Mouse (Mus musculus): ENCODE measurements around the gene Tmem109.

Tmem109 gene

DNA sequence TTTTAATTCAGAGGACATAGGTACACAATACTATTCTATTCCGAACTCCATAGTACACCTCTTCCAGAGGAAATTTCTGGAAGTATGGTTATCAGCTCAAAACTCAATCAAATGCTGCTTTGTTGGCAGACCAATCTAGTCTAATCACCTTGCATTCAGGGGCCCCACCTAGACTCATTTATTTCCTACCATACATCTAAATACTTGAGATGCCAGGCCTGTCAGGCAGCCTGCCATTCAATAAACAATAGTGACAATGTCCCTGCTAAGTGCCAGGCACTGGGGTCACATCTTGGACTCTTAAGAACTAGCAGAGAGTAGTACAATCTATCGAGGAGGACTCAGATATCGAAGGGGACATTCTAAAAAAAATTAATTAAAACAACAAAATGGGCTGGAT, 10.4 kb upstream of the Tmem109 start:
- no peak for DNase-seq (ENCODE audit: low spot score)

DNA sequence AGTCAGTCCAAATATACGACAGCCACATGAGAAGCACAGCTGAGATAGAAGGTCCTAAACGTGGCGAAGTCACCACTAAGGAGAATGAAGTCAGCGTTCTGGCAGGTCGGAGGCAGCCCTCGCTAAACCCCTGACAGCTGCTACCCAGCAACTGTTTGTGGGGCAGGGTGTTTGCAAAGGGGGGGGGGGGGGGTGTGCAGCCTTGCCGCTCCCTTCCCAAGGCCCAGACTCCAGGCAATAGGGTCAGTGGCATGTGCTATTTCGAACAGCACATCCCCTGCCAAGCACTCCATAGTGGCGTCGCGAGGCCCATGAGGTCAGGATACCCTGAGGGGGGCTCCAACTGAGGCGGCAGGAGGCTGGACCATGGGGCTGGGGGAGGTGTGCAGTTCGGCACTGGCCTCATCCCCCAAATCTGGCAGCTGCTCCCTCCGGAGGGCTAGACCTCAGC, 801 bp downstream of the Tmem109 start:
- no peak for DNase-seq (ENCODE audit: low spot score)

DNA sequence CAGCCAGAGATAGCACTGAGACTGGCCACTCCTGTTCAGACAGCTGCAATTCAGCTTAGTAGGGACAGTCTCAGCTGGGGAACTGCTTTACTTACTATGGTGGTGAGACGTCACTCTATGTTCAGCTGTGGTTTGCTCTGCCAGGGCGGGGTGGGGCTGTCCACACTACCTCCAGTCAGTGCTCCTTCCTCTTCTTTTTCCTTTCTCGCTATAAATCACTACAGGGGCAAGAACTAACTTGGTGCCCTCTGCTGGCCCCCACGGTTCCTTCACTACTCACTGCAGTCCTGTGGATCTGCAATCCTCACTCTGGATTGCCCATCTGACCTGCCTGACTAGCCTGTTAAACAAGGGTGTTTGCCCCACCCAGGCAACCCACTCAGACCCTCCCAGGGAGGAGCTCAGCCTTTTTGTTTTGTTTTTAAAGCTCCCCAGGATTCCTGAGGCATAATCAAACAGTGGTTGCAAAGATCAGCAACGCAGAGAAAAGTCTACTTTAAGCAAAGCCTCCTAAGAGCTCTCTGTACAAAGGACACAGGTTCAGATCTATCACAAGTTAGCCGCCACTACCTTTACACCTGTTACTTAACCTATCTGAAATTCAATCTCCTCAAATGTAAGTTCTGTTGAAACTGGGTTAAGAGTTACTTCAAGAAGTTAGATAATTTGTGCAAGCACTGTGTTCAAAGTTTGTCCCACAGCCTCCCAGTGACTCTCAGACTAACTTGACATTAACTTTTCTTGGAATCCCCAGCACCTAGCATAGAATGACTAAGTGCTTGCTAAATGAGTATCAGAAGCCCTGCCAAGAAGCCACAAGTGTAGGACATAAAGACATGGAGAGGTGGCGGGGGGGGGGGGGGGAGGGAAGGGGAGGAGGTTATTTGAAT, 1.5 kb downstream of the Tmem109 start:
- DNase-seq (ENCODE audit: low spot score): peak; percentile 65

DNA sequence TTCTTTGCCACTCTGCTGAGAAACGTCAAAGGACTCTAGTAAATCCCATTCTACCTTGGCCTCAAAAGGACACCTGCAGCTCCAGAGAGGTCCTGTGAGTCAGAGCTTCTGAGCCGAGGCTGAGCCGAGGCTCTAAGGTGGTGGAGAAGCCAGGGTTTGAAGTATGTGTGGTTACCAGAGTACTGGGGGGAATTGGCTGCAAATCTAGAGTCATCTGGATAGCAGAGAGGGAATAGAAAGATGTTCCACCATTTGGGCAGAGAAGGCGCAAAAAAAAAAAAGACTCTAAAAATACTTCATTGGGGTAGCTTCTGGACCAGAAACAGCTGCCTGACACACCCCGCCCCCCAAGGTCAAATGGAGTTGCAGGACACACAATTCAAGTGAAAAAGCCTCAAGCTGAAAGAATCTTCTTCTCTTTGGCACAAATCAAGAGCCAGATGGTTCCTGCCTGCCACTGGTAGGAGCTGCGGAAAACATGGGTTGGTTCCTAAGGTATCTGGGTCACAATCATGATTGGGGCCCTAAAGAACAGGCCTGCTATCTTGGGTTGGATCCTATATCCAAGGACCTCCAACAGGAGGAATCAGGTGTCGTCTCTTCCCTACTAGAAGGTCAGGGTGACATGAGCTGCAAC, 3.5 kb downstream of the Tmem109 start:
- no peak for DNase-seq (ENCODE audit: low spot score)

DNA sequence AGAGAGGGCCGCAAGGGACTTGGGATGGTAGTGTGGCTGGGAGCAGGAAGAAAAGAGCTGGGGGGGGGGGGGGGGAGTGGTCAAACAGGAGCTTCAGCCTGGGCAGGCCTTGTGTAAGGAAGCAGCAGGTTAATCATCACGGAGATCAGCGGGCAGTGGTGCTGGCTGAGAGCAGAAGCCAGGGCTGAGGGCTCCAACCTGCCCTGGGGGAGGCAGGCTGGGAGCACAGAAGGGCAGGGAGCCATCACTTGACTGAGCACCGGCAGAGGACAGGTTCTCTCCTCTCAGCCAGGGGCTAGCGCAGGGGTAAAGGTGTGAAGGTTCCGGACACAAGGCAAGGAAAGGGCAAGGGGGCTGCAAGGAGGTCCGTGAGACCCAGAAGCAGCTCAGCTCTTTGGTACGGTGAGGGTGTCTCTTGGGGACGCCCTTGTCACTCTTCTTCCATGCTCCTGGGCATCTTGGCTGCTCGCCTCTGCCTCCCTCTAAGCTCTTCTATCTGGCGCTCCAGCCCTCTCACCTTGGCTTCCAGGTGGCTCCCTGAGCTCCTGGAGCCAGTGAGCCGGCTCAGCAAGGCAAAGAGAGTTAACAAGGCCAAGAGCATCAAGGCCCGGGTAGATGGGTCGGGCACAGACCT, 10.4 kb downstream of the Tmem109 start:
- DNase-seq (ENCODE audit: low spot score): no peak

DNA sequence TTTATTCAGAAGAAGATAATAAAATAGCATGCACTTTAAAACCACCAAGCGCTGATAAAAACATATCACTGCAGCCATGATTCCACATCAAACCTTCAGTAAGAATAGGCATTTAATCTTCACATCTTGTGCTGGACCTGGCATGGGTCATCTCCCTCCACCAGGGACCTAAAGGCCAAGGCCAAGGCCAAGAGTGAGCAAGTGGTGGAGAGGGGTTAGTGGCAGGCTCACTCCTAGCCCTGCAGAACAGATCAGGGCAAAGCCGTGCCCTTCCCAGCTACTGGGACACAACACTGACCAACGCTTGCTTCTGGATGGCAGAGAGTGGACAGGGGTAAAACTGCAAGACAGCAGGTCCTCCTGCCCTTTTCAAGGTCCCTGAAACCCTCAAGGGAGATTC, 11.1 kb downstream of the Tmem109 start:
- DNase-seq (ENCODE audit: low spot score): no peak

DNA sequence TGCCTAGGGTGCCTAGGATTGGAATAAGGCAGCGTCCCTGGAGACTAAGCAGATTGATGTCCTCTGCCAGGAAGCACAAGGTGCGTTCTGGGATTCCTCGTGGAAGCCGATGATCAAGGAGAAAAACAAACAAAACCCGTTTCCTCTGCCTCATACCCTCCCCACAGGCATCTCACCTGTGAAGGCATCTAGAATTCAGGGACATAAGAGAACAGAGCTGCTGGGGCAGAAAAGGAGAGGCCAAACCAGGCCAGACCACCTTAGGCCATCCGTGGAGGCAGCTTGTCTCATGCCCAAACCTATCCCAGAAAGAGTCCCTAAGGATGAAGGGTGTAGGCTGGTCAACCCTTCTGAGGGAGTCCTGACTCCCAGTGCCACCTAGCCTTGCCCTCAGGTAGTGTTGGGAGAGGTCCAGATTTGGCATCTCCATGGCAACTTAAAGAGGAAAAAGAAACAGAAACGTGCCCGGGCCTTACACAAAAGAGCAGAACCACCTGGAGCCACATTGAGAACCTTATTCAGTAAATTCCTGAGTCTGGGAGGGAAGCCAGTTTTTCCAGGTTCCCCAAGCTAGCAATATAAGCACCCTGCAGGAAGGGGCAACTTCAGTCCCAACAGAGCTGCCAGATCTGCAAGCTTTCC, 11.8 kb downstream of the Tmem109 start, which contains the start of gene Tmem132a:
Gene Tmem132a (minus strand): TSS at position 55 of the 642 bp plus-strand sequence.
- DNase-seq (ENCODE audit: low spot score): no peak

DNA sequence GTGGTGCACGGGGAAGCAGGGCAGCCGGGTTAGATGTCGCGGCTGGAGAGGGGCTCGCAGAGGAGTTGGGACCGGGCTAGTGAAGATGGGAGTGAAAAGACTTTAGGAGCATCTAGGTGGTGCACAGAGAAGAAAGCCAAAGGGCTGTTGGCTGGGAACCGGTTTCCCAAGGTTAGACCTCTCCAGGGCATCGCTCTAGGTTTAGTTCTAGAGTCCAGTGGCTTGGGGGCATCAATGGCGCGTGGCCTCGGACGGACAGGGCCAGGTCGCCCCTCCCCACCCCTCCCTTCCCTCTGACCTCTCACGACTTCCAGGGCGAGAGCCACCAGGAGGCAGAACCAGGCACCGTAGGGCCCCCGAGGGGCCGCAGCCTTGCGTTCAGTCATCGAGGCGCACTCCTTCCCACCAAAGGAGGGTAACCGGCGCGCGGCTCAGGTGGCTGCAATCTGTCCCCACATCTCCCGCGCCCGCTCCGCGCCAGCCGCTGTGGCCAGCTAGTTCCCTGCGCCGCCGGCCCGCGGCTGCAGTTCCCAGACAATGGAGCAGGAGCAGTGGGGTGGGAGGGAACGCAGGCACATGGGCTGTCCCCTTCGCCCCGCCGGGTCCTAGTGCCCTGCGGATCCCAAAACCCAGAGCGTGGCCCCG, 12.4 kb downstream of the Tmem109 start:
- DNase-seq (ENCODE audit: low spot score): peak; percentile 85

DNA sequence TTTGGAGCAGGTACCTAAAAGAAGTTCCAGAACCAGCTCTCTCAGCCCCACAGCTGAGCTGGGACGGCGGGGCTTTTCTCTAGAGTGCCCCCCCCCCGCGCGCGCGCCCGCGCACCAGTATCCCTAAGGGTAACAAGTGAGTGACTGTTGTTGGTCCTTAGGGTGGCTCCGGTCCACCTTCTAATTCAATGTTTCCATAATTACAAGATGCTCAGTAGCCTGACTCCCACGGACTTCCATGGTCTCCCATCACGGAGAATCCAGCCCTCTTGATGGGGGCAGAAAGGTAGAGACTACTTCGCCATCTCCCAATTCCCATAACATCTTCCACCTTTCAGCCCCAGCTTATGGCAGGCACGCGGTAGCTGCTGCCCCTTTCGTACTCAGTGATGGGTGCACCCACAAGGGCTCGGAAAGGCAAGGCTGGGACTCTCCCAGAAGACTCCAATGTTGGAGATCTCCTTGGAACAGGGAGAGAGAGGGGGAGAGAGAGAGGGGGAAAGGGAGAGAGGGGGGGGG, 13.1 kb downstream of the Tmem109 start:
- no peak for DNase-seq (ENCODE audit: low spot score)

DNA sequence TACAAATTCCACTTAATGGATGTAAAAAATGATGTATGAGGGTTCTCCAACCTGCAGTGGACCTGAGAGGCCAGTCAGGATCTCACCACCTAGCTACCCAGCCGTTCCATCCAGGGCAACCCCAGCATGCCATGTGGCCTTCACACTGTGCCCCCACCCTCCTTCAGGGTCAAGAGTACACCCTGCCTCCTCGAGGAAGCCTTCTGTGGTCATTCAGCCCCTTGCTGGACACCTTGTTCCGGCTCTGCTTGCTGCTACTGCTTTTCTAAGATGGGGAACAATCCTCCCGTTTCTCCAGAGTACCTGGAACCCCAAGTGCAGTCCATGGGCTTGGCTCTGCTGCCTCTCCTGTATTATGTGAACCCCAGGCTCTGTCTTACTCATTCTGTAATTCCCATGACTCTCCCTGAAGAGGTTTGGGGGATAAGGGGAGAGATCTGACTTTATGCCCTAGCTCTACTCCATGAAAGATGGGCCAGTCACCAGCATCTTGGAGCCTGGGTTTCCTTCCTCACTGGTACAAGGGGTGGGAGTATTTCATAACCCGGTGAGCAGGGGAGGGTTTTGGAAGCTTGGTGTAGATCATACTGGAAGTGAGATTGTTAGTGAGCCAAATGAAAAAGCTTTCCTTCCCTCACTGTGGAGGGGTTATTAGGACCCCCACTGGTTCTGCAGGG, 13.7 kb downstream of the Tmem109 start:
- no peak for DNase-seq (ENCODE audit: low spot score)

DNA sequence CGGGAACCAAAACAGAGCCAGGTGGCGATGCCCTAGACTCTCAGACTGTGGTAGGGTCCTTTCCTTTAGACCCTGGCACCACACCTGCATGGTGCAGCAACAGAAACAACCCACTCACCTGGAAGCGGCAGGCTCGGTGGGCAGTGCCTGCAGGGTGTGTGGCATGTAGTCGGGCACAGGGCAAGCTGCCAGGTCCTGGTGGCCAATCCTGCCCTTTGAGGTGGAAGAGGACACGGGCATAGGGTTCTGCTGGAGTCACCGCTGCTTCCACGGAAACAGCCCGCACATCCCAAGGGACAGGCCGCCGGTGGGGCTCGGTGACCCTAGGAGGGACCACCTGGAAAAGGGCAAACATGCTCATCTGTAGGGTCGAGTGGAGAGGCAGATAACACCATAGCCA, 15.4 kb downstream of the Tmem109 start:
- no peak for DNase-seq (ENCODE audit: low spot score)

DNA sequence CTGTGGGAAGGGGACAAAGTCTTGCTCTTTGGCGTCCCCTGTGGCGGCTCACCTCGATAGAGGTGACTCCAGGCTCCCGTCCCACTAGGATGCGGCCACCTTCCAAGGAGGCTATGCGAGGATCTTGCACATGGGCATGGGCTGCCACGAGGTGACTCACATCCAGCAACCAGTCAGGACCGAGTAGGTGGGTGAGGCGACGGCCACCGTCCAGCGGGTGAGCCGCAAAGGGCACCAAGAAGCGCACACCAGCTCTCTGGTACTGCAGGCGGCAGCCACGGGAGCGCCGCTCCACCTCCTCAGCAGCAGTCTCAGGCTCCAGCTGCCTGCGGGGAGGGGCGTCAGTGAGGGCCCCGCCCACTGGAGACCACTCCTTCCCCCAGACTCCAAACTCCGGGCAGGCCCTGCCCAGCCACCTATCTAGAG, 21.7 kb downstream of the Tmem109 start:
- DNase-seq (ENCODE audit: low spot score): no peak

DNA sequence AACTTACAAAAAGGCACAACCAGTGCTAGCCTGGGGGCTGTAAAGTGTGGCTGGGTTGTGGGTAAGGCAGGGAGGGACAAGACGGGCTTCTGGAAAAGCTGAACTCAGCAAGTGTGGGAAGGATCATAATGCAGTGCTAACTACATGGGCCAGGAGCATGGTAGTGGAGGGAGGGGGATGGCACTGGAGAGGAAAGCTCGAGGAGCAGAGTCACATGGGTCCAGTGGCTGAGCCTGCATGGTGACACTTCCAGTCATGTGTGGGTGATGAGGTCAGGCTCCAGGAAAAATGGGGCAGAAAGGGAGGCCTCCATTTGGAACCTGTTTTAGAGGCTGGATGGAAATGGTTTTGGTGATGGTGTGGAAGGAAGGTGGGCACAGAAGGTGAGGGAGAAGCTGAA, 25.3 kb downstream of the Tmem109 start:
- no peak for DNase-seq (ENCODE audit: low spot score)

DNA sequence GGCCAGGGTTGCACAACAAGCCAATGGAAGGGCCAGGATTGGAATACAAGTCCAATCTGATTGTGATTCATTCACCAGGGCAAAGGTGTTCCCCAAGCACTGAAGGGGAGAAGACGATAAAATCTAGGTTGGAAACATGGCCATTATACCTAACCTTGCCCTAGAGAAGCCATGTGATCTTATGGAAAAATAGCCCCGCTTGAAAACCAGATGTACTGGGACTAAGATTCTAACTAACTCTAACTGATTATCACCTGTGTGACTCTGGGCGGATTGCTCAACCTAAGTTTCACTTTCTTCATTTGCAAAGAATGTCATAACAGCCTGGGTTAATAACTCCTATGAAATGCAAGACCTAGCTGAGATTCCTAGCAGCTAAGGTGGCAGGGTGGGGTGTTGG, 26.4 kb downstream of the Tmem109 start:
- no peak for DNase-seq (ENCODE audit: low spot score)

DNA sequence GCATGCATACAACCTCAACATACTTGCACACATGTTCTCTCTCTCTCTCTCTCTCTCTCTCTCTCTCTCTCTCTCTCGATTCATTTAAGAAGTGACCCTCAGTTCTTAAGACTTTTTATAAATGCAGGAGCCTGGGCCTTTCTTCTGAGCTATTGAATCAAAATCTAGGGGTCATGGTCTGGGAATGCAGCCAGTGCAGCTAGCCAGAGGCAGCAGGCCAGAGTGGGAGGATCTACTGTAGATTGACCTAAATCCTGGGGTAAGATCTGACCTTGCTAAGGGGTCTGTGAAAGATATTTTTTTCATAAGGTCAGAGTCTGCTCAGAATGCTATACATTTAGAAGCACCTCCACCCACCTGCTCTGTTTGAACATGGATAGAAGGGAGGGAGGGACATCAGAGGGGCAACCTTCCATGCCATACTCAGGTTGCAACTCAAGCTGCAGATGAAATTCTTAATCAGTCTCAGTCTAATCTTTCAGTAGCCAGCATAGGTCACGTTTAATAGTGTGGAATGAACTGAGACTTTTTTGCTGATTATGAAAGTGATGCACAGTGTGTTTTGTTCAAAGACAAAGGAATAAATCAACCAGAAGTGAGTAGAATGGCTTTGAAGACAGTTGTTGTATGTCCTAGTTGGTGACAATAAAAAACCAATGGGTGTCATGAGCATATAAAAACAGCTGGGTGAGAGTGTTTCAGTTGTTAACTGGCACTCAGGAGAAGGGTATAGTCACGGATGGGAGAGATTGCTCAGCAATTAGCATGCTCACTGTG, 34.3 kb downstream of the Tmem109 start:
- DNase-seq (ENCODE audit: low spot score): no peak

DNA sequence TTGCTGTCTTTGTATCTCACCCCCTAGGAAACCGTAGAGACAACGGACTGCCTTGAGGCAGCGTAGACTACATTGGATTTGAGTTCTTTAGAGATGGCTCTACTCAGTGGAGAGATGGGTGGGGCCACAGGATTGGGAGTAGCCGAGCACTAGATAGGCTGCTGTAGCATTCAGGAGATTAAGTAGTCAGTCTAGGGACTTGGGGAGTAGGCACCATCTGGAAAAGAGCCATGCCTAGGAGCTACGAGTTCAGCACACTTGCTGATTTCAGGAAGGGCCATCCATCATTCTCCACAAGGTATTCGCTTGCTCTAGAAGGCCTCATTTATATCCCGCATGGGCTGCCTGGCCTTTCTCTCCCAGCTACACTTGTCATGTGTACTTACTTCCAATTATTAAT, 35.7 kb downstream of the Tmem109 start:
- DNase-seq (ENCODE audit: low spot score): no peak

DNA sequence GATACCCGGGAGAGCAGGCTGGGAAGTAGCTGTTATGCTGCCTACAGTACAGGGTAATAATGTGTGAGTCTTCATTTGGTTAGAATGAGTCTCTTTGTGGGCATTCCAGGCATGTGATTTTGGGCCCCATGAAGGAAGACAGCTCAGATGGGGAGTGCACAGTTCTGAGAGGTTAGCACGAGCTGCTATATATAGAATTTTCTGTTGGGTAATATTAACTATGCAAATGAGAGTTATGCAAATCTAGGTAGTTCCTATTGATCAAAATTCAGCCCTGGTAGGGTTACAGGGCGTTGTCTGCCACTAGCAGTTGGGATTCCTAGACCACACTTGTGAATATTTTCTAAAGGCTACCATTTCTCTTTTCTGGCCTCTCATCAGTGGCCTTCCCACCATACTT, 36.3 kb downstream of the Tmem109 start:
- DNase-seq (ENCODE audit: low spot score): no peak

DNA sequence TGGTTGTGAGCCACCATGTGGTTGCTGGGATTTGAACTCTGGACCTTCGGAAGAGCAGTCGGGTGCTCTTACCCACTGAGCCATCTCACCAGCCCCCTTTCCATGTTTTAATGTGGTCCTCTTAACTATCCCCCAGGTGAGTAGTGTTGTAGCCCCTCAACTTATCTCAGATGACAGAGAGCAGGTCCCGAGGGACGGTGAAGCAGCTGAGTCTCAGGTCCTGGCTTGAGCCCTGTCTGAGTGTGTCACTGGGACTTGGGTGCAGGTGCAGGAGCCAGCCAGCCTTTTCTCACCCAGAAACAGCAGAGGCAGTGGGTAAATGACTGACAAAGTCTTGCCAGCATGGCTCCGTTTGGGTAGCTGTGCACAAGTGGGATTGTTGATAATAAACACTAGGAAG, 37.6 kb downstream of the Tmem109 start:
- no peak for DNase-seq (ENCODE audit: low spot score)

DNA sequence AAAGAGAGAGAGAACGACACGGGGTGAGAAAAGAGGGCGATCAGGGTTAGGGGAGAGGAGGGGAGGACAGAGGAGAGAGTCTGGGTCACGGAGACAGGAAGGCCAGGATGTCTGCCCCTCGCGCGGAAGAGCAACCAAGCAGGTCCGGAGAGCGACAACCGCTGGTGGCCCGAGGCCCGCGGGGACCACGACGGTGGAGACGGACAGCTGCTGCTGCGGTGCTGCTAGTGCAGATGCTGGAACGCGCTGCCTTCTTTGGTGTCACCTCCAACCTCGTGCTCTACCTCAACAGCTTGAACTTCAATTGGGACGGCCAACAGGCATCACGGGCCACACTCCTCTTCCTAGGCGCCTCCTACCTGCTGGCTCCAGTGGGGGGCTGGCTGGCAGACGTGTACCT, 38.9 kb downstream of the Tmem109 start:
- DNase-seq (ENCODE audit: low spot score): no peak

Data from layer of hippocampus, adult 11-12 months (tissue).